Mouse (Mus musculus) lung, embryonic 15.5 days (tissue): ENCODE results near the gene 2310009B15Rik. TPM values are rescaled to one million over a fixed set of nuclear protein-coding genes. Genes with fewer than 3 reads are reported as not detected.
"Not testable (repeated sequence)": the region's sequence is repeated elsewhere in the genome, so short reads cannot be mapped to it uniquely, and the experiment has no call there.

Experiments
- ATAC-seq: fragments of 200-750 bp; cut with Nextera tagmentation; 2 replicates; pipeline ENCODE4 v1.8.0; 2017; ENCODE audit warnings: moderate number of reproducible peaks, borderline replicate concordance; ENCODE audit not compliant: low FRiP score, low TSS enrichment; ENCODE audit errors: extremely low read depth
- H3K27ac ChIP-seq: fragments of 300-500 bp; sonication (generic); 2 replicates; pipeline ENCODE4 v1.5.1; 2015; ENCODE audit warnings: moderate library complexity, mild to moderate bottlenecking, inconsistent platforms
- H3K27me3 ChIP-seq: fragments of 300-500 bp; sonication (generic); 2 replicates; pipeline ENCODE4 v1.6.1; 2015; ENCODE audit warnings: inconsistent platforms
- H3K36me3 ChIP-seq: fragments of 300-500 bp; sonication (generic); 2 replicates; pipeline ENCODE4 v1.6.1; 2015; ENCODE audit warnings: inconsistent platforms
- H3K4me1 ChIP-seq: fragments of 300-500 bp; sonication (generic); 2 replicates; pipeline ENCODE4 v1.6.1; 2015; ENCODE audit warnings: inconsistent platforms
- H3K4me2 ChIP-seq: fragments of 300-500 bp; sonication (generic); 2 replicates; pipeline ENCODE4 v1.6.1; 2015; ENCODE audit warnings: inconsistent platforms, mild to moderate bottlenecking, moderate library complexity
- H3K4me3 ChIP-seq: fragments of 300-500 bp; sonication (generic); 2 replicates; pipeline ENCODE4 v1.5.1; 2015; ENCODE audit warnings: mild to moderate bottlenecking, inconsistent platforms
- H3K9ac ChIP-seq: fragments of 300-500 bp; sonication (generic); 2 replicates; pipeline ENCODE4 v1.6.1; 2015; ENCODE audit warnings: inconsistent platforms
- H3K9me3 ChIP-seq: fragments of 300-500 bp; sonication (generic); 2 replicates; pipeline ENCODE4 v1.6.1; 2016; ENCODE audit warnings: inconsistent platforms
- WGBS: fragments of 180-500 bp; shearing (Covaris S2); methylation state at CpG from one replicate; pipeline ENCODE4 v1.1.7; 2015; 5-methylcytosine and 5-hydroxymethylcytosine counted together
- polyA plus RNA-seq: library from polyadenylated mRNA; unstranded; fragments of >200 nt; fragmentation: Nextera tagmentation; extraction: Ambion mirVana; gene quantifications from 2 replicates; pipeline ENCODE4 v1.2.1, GENCODE M21; 2015

2310009B15Rik gene
- 46.1 and 48.9 TPM in 2 replicates for polyA plus RNA-seq

GRCm38 (mm10) chr1:138856101-138856950 lies at the start of gene 2310009B15Rik:
TSS of gene 2310009B15Rik (minus strand) at chr1:138856852.
- H3K4me1 ChIP-seq, H3K27me3 ChIP-seq, H3K9me3 ChIP-seq, H3K36me3 ChIP-seq: not testable (repeated sequence)
- Histone ChIP-seq H3K9ac (peak within 1 kb of the TSS; percentile 49), H3K4me3 (peak within 1 kb of the TSS; percentile 51), H3K27ac (peak within 1 kb of the TSS; percentile 88), H3K4me2 (peak within 1 kb of the TSS; percentile 44)
- WGBS: 0% methylated on average over 18 of the region's 79 CpGs
- peak; percentile 100 for ATAC-seq

GRCm38 (mm10) chr1:138906256-138906655 lies 49.6 kb upstream of the 2310009B15Rik start:
- 58% methylated on average over 3 of the region's 3 CpGs for WGBS
- no peak overlapping the region for H3K9ac ChIP-seq
- no peak overlapping the region for H3K4me3 ChIP-seq
- H3K9me3 ChIP-seq: no peaks in the 10 kb centered on the region
- ATAC-seq: no peak
- H3K4me2 ChIP-seq: no peak overlapping the region
- H3K4me1 ChIP-seq: no peaks in the 10 kb centered on the region
- no peaks in the 10 kb centered on the region for H3K36me3 ChIP-seq
- H3K27ac ChIP-seq: no peak overlapping the region
- no peaks in the 10 kb centered on the region for H3K27me3 ChIP-seq

GRCm38 (mm10) chr1:138905092-138905765 lies 48.6 kb upstream of the 2310009B15Rik start:
- WGBS: 87% methylated on average over 3 of the region's 3 CpGs
- H3K27me3 ChIP-seq: no peaks in the 10 kb centered on the region
- no peak for ATAC-seq
- H3K27ac ChIP-seq: no peak overlapping the region
- no peaks in the 10 kb centered on the region for H3K4me1 ChIP-seq
- H3K36me3 ChIP-seq: no peaks in the 10 kb centered on the region
- no peak overlapping the region for H3K9ac ChIP-seq
- H3K9me3 ChIP-seq: no peaks in the 10 kb centered on the region
- H3K4me3 ChIP-seq: no peak overlapping the region
- no peak overlapping the region for H3K4me2 ChIP-seq

- Histone ChIP-seq H3K27ac (no peak overlapping the region), H3K27me3 (no peaks in the 10 kb centered on the region), H3K9ac (no peak overlapping the region), H3K36me3 (no peaks in the 10 kb centered on the region), H3K4me3 (no peak overlapping the region), H3K4me2 (no peak overlapping the region), H3K4me1 (no peaks in the 10 kb centered on the region), H3K9me3 (no peaks in the 10 kb centered on the region)
- WGBS: 85% methylated on average over 5 of the region's 5 CpGs
- ATAC-seq: no peak
Measured at GRCm38 (mm10) chr1:138903894-138904293, 47.2 kb upstream of the 2310009B15Rik start.

- Histone ChIP-seq H3K27ac (no peak overlapping the region), H3K9ac (no peak overlapping the region), H3K9me3 (no peaks in the 10 kb centered on the region), H3K4me2 (no peak overlapping the region), H3K27me3 (no peaks in the 10 kb centered on the region), H3K4me1 (no peaks in the 10 kb centered on the region), H3K4me3 (no peak overlapping the region), H3K36me3 (no peaks in the 10 kb centered on the region)
- no peak for ATAC-seq
- WGBS: 82% methylated on average over 16 of the region's 16 CpGs
Measured at GRCm38 (mm10) chr1:138901431-138902117, 44.9 kb upstream of the 2310009B15Rik start.

GRCm38 (mm10) chr1:138896088-138896487 lies 39.4 kb upstream of the 2310009B15Rik start:
- no peak overlapping the region for H3K9ac ChIP-seq
- H3K4me3 ChIP-seq: no peak overlapping the region
- no peaks in the 10 kb centered on the region for H3K4me1 ChIP-seq
- H3K36me3 ChIP-seq: no peaks in the 10 kb centered on the region
- no peak overlapping the region for H3K4me2 ChIP-seq
- H3K9me3 ChIP-seq: no peaks in the 10 kb centered on the region
- no peak overlapping the region for H3K27ac ChIP-seq
- ATAC-seq: no peak
- 81% methylated on average over 3 of the region's 3 CpGs for WGBS
- no peaks in the 10 kb centered on the region for H3K27me3 ChIP-seq

- WGBS: 94% methylated on average over 14 of the region's 14 CpGs
- Histone ChIP-seq H3K9ac (no peak overlapping the region), H3K36me3 (no peaks in the 10 kb centered on the region), H3K4me3 (no peak overlapping the region), H3K4me1 (no peaks in the 10 kb centered on the region), H3K9me3 (no peaks in the 10 kb centered on the region), H3K27ac (no peak overlapping the region), H3K4me2 (no peak overlapping the region), H3K27me3 (no peaks in the 10 kb centered on the region)
- no peak for ATAC-seq
Measured at GRCm38 (mm10) chr1:138877470-138878254, 21.0 kb upstream of the 2310009B15Rik start.

- no peaks in the 10 kb centered on the region for H3K27me3 ChIP-seq
- no peaks in the 10 kb centered on the region for H3K9me3 ChIP-seq
- H3K9ac ChIP-seq: no peak overlapping the region
- peak overlapping the region; percentile 13; the same call in 1 of the 2 replicates for H3K4me2 ChIP-seq
- ATAC-seq: peak; percentile 35; the same call in 1 of the 2 replicates
- no peak overlapping the region for H3K4me3 ChIP-seq
- no peak overlapping the region for H3K27ac ChIP-seq
- 51% methylated on average over 16 of the region's 16 CpGs for WGBS
- H3K4me1 ChIP-seq: no peaks in the 10 kb centered on the region
- no peaks in the 10 kb centered on the region for H3K36me3 ChIP-seq
Measured at GRCm38 (mm10) chr1:138876371-138877045, 19.9 kb upstream of the 2310009B15Rik start.

GRCm38 (mm10) chr1:138850823-138851222 lies 5.8 kb downstream of the 2310009B15Rik start:
- Histone ChIP-seq H3K27ac (no peak overlapping the region), H3K4me3 (no peak overlapping the region), H3K36me3 (0 out of 2 replicates have a peak, but pooled peaks cover 3% of the 10 kb centered on the region), H3K9me3 (no peaks in the 10 kb centered on the region), H3K4me1 (peaks cover 25% of the 10 kb centered on the region), H3K4me2 (no peak overlapping the region), H3K27me3 (peaks cover 53% of the 10 kb centered on the region), H3K9ac (no peak overlapping the region)
- 93% methylated on average over 1 of the region's 1 CpGs for WGBS
- ATAC-seq: no peak

GRCm38 (mm10) chr1:138850161-138850539 lies 6.5 kb downstream of the 2310009B15Rik start:
- no peak for ATAC-seq
- H3K27ac ChIP-seq: no peak overlapping the region
- 60% methylated on average over 4 of the region's 4 CpGs for WGBS
- H3K36me3 ChIP-seq: 0 out of 2 replicates have a peak, but pooled peaks cover 3% of the 10 kb centered on the region
- H3K9me3 ChIP-seq: no peaks in the 10 kb centered on the region
- H3K4me3 ChIP-seq: no peak overlapping the region
- no peak overlapping the region for H3K4me2 ChIP-seq
- peaks cover 60% of the 10 kb centered on the region for H3K27me3 ChIP-seq
- H3K4me1 ChIP-seq: peaks cover 22% of the 10 kb centered on the region
- H3K9ac ChIP-seq: no peak overlapping the region
